Mouse (Mus musculus): ENCODE data around the gene Rrbp1. TPM values are rescaled to one million over a fixed set of nuclear protein-coding genes. Genes with fewer than 3 reads are reported as not detected.

Gene Rrbp1
- polyA plus RNA-seq, 1 experiment from 2014 or later: 41.8 TPM

- Histone ChIP-seq H3K9me3 (replicated peaks; ENCODE audit: control insufficient read depth, low read length) (no peaks in the 10 kb centered on the region), H3K27me3 (ENCODE audit: control insufficient read depth, insufficient read depth, low read length) (no peaks in the 10 kb centered on the region), H3K9ac (replicated peaks; ENCODE audit: low read length) (no peak overlapping the region), H3K4me1 (ENCODE audit: control insufficient read depth, insufficient read depth, low read length) (no peaks in the 10 kb centered on the region), H3K27ac (replicated peaks; ENCODE audit: low read depth, low read length) (no peak overlapping the region), H3K4me3 (ENCODE audit: low read depth, low read length) (no peak overlapping the region), H3K36me3 (replicated peaks; ENCODE audit: control insufficient read depth, insufficient read depth, low read depth, low read length) (no peaks in the 10 kb centered on the region), H3K4me2 (ENCODE audit: low read depth, low read length) (no peak overlapping the region)
- DNase-seq (ENCODE audit: low spot score) (no peak), ATAC-seq (replicated peaks; ENCODE audit: insufficient number of reproducible peaks, low FRiP score, low TSS enrichment, low read depth) (no peak)
- WGBS: 75% methylated on average over 2 of the region's 2 CpGs
Measured at GRCm38 (mm10) chr2:144003544-144003943, 7.5 kb downstream of the Rrbp1 start.

DNA sequence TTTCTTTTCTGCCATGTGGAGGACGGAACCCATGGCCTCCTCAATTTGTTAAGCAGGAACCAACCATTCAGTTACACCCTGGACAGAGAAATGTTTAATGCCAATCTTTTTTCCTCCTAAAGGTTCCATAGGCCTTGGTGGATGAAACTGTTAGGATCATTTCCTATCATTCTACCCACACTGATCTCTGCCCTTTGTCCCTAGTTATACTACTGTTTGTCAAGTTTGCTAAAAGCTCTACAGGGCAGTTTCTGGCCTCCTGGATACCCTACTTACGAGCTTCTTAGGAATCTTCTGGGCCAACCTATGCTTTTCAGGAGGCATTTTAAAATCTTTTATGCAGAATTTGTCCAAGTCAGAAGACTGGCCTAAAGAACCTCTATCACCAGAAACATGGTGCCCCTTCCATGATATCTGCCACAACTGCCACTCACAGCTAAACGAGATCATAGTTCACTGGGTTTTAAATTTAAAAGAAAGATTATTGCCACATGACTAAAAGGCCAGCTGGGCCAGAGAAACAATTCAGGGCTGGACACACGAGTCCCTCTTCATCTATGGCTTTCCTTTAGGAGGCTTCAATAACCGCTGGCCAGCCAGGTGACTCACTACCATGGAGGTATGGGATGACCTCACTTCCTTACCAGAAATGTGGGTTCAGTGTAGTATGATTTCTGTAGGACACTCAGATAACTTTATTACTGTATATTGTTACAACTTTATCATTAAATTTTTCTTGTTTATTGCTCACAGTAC is 8.7 kb downstream of the Rrbp1 start:
- Histone ChIP-seq H3K4me1 (ENCODE audit: control insufficient read depth, insufficient read depth, low read length) (no peaks in the 10 kb centered on the region), H3K36me3 (replicated peaks; ENCODE audit: control insufficient read depth, insufficient read depth, low read depth, low read length) (no peaks in the 10 kb centered on the region), H3K9ac (replicated peaks; ENCODE audit: low read length) (no peak overlapping the region), H3K9me3 (replicated peaks; ENCODE audit: control insufficient read depth, low read length) (no peaks in the 10 kb centered on the region), H3K4me3 (ENCODE audit: low read depth, low read length) (no peak overlapping the region), H3K4me2 (ENCODE audit: low read depth, low read length) (no peak overlapping the region), H3K27ac (replicated peaks; ENCODE audit: low read depth, low read length) (no peak overlapping the region), H3K27me3 (ENCODE audit: control insufficient read depth, insufficient read depth, low read length) (no peaks in the 10 kb centered on the region)
- DNase-seq (ENCODE audit: low spot score) (no peak), ATAC-seq (replicated peaks; ENCODE audit: insufficient number of reproducible peaks, low FRiP score, low TSS enrichment, low read depth) (no peak)
- 87% methylated on average over 5 of the region's 5 CpGs for WGBS

GRCm38 (mm10) chr2:143992977-143993376 is 18.1 kb downstream of the Rrbp1 start:
- WGBS: 67% methylated on average over 1 of the region's 1 CpGs
- no peak overlapping the region for H3K4me2 ChIP-seq (ENCODE audit: low read depth, low read length)
- no peak overlapping the region for H3K9ac ChIP-seq (replicated peaks; ENCODE audit: low read length)

GRCm38 (mm10) chr2:143991964-143992672 is 18.9 kb downstream of the Rrbp1 start:
- Histone ChIP-seq H3K36me3 (replicated peaks; ENCODE audit: control insufficient read depth, insufficient read depth, low read depth, low read length) (no peaks in the 10 kb centered on the region), H3K9me3 (replicated peaks; ENCODE audit: control insufficient read depth, low read length) (no peaks in the 10 kb centered on the region), H3K9ac (replicated peaks; ENCODE audit: low read length) (no peak overlapping the region), H3K27me3 (ENCODE audit: control insufficient read depth, insufficient read depth, low read length) (no peaks in the 10 kb centered on the region), H3K4me3 (ENCODE audit: low read depth, low read length) (no peak overlapping the region), H3K27ac (replicated peaks; ENCODE audit: low read depth, low read length) (no peak overlapping the region), H3K4me1 (ENCODE audit: control insufficient read depth, insufficient read depth, low read length) (no peaks in the 10 kb centered on the region), H3K4me2 (ENCODE audit: low read depth, low read length) (no peak overlapping the region)
- WGBS: 92% methylated on average over 7 of the region's 7 CpGs
- ATAC-seq (replicated peaks; ENCODE audit: insufficient number of reproducible peaks, low FRiP score, low TSS enrichment, low read depth) (no peak), DNase-seq (ENCODE audit: low spot score) (no peak)

More at GRCm38 (mm10) chr2:143992977-143993376, 18.1 kb downstream of the Rrbp1 start:
- H3K9me3 ChIP-seq (replicated peaks; ENCODE audit: control insufficient read depth, low read length): no peaks in the 10 kb centered on the region
- no peak overlapping the region for H3K4me3 ChIP-seq (ENCODE audit: low read depth, low read length)
- ATAC-seq (replicated peaks; ENCODE audit: insufficient number of reproducible peaks, low FRiP score, low TSS enrichment, low read depth) (no peak), DNase-seq (ENCODE audit: low spot score) (no peak)
- no peaks in the 10 kb centered on the region for H3K27me3 ChIP-seq (ENCODE audit: control insufficient read depth, insufficient read depth, low read length)
- H3K36me3 ChIP-seq (replicated peaks; ENCODE audit: control insufficient read depth, insufficient read depth, low read depth, low read length): no peaks in the 10 kb centered on the region
- no peaks in the 10 kb centered on the region for H3K4me1 ChIP-seq (ENCODE audit: control insufficient read depth, insufficient read depth, low read length)
- H3K27ac ChIP-seq (replicated peaks; ENCODE audit: low read depth, low read length): no peak overlapping the region

DNA sequence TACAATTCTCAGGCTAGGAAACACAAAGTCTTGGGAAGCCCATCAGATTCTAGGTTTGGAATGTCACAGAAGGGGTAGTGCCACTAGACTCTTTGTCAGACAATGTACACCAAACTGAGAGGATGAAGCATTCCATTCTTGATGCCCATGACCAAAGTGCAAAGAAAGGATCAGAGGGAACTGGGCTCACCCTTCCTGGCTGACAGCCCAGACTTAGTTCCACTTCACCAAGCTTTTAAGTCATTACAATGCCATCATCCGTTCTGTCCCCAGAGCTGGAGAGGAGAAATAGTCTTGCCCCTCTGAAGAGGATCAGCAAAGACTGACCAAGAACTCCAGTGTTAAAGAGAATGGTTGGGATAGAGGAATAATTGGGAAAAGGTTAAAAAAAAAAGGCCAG is 20.1 kb downstream of the Rrbp1 start:
- ATAC-seq (replicated peaks; ENCODE audit: insufficient number of reproducible peaks, low FRiP score, low TSS enrichment, low read depth) (no peak), DNase-seq (ENCODE audit: low spot score) (no peak)
- Histone ChIP-seq H3K4me2 (ENCODE audit: low read depth, low read length) (no peak overlapping the region), H3K4me1 (ENCODE audit: control insufficient read depth, insufficient read depth, low read length) (no peaks in the 10 kb centered on the region), H3K9ac (replicated peaks; ENCODE audit: low read length) (no peak overlapping the region), H3K4me3 (ENCODE audit: low read depth, low read length) (no peak overlapping the region), H3K9me3 (replicated peaks; ENCODE audit: control insufficient read depth, low read length) (no peaks in the 10 kb centered on the region), H3K27ac (replicated peaks; ENCODE audit: low read depth, low read length) (no peak overlapping the region), H3K36me3 (replicated peaks; ENCODE audit: control insufficient read depth, insufficient read depth, low read depth, low read length) (no peaks in the 10 kb centered on the region), H3K27me3 (ENCODE audit: control insufficient read depth, insufficient read depth, low read length) (no peaks in the 10 kb centered on the region)
- WGBS: 63% methylated on average over 1 of the region's 1 CpGs

DNA sequence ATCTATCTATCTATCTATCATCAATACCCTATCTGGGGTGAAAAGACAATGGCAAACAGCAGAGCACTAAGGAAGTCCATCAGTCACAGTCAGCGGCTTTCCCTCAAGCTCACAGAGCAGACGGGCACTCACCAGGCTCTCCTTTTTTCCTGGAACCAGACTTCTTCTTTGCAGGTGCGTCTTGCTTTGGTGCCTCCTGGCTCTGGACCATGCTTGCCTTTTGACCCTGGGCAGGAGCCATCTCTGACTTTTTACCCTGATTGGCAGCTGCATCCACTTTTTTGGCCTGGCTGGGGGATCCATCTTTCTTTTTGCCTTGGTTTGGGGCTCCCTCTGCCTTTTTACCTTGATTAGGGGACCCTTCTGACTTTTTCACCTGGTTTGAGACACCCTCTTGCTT is 23.0 kb downstream of the Rrbp1 start:
- Histone ChIP-seq H3K4me1 (ENCODE audit: control insufficient read depth, insufficient read depth, low read length) (no peaks in the 10 kb centered on the region), H3K4me2 (ENCODE audit: low read depth, low read length) (no peak overlapping the region), H3K9me3 (replicated peaks; ENCODE audit: control insufficient read depth, low read length) (no peaks in the 10 kb centered on the region), H3K4me3 (ENCODE audit: low read depth, low read length) (no peak overlapping the region), H3K27ac (replicated peaks; ENCODE audit: low read depth, low read length) (no peak overlapping the region), H3K9ac (replicated peaks; ENCODE audit: low read length) (no peak overlapping the region), H3K27me3 (ENCODE audit: control insufficient read depth, insufficient read depth, low read length) (no peaks in the 10 kb centered on the region), H3K36me3 (replicated peaks; ENCODE audit: control insufficient read depth, insufficient read depth, low read depth, low read length) (no peaks in the 10 kb centered on the region)
- DNase-seq (ENCODE audit: low spot score) (no peak), ATAC-seq (replicated peaks; ENCODE audit: insufficient number of reproducible peaks, low FRiP score, low TSS enrichment, low read depth) (no peak)
- 92% methylated on average over 3 of the region's 3 CpGs for WGBS

DNA sequence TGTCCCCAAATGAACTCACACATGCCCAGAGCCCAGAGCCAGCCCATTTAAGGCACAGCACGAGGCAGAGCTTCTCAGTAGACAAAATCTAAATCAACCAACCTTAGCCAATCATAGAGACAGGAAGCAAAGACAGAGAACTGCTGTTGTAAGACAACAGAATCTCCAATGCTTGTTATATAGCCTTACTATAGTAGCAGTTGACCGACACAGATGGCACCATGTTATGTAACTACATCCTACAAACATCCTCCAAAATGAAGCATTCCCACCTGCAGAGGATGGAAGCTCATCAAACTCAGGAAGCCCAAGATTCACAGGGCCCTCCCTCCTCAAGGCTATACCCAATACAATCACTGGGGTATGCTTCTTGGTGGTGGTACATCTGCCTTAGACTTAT is 23.6 kb downstream of the Rrbp1 start:
- Histone ChIP-seq H3K9me3 (replicated peaks; ENCODE audit: control insufficient read depth, low read length) (no peaks in the 10 kb centered on the region), H3K36me3 (replicated peaks; ENCODE audit: control insufficient read depth, insufficient read depth, low read depth, low read length) (no peaks in the 10 kb centered on the region), H3K4me1 (ENCODE audit: control insufficient read depth, insufficient read depth, low read length) (no peaks in the 10 kb centered on the region), H3K27ac (replicated peaks; ENCODE audit: low read depth, low read length) (no peak overlapping the region), H3K4me2 (ENCODE audit: low read depth, low read length) (no peak overlapping the region), H3K9ac (replicated peaks; ENCODE audit: low read length) (no peak overlapping the region), H3K27me3 (ENCODE audit: control insufficient read depth, insufficient read depth, low read length) (no peaks in the 10 kb centered on the region), H3K4me3 (ENCODE audit: low read depth, low read length) (no peak overlapping the region)
- ATAC-seq (replicated peaks; ENCODE audit: insufficient number of reproducible peaks, low FRiP score, low TSS enrichment, low read depth) (no peak), DNase-seq (ENCODE audit: low spot score) (no peak)
- WGBS: 81% methylated on average over 2 of the region's 2 CpGs

- no peaks in the 10 kb centered on the region for H3K27me3 ChIP-seq (ENCODE audit: control insufficient read depth, insufficient read depth, low read length)
- DNase-seq (ENCODE audit: low spot score) (no peak), ATAC-seq (replicated peaks; ENCODE audit: insufficient number of reproducible peaks, low FRiP score, low TSS enrichment, low read depth) (no peak)
- H3K9ac ChIP-seq (replicated peaks; ENCODE audit: low read length): no peak overlapping the region
- H3K27ac ChIP-seq (replicated peaks; ENCODE audit: low read depth, low read length): no peak overlapping the region
- WGBS: 65% methylated on average over 2 of the region's 2 CpGs
- no peak overlapping the region for H3K4me3 ChIP-seq (ENCODE audit: low read depth, low read length)
- H3K4me2 ChIP-seq (ENCODE audit: low read depth, low read length): no peak overlapping the region
- H3K4me1 ChIP-seq (ENCODE audit: control insufficient read depth, insufficient read depth, low read length): no peaks in the 10 kb centered on the region
- H3K36me3 ChIP-seq (replicated peaks; ENCODE audit: control insufficient read depth, insufficient read depth, low read depth, low read length): no peaks in the 10 kb centered on the region
- H3K9me3 ChIP-seq (replicated peaks; ENCODE audit: control insufficient read depth, low read length): no peaks in the 10 kb centered on the region
Measured at GRCm38 (mm10) chr2:143983482-143983881, 27.6 kb downstream of the Rrbp1 start.
